8 mouse cellular contexts compared by ENCODE assay signal in the genomic region with DNA sequence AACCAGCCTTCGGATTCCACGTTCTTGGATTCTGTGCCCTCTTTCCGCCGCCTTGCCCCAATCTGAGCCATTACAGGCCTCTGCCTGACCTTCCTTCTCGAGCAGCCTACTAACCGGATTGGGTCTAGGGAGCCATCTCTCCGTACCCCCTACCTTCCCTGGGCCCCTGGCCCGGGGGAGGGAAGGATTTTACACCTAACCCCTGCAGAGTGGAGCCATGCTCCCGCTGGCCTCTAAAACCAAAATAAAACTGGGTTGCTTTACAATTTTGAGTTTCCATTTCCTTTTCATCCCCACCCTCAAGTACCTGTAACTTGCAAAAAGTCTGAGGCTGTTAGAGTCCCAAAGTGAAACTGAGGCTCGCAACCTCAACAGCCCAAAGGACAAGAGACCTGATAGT. TPM values are rescaled to one million over a fixed set of nuclear protein-coding genes. Genes with fewer than 3 reads are reported as not detected.
A peak's percentile ranks its signal among the peaks of the same experiment; 100 is the strongest.
DNase-seq lines count a peak whose midpoint lies in the region; ATAC-seq and TF ChIP-seq lines count a peak whose summit lies in the region.

No protein-coding gene starts in this region.

- H3K4me1 ChIP-seq in cerebellum, adult 2 months (ENCODE audit: control insufficient read depth, insufficient read depth, low read length): peaks cover 5% of the 10 kb centered on the region; the same call in 1 of the 2 replicates
- H3K4me1 ChIP-seq in thymus, adult 2 months (replicated peaks; ENCODE audit: control insufficient read depth, insufficient read depth, low read length): peaks cover 17% of the 10 kb centered on the region
- H3K4me1 ChIP-seq in liver, embryonic 13.5 days (replicated peaks): peaks cover 86% of the 10 kb centered on the region

- TF ChIP-seq POLR2A in cerebellum, adult 2 months (IDR thresholded peaks at IDR 0.05; ENCODE audit: borderline replicate concordance, insufficient read depth, low read length): no peak
- TF ChIP-seq POLR2A in thymus, adult 2 months (IDR thresholded peaks at IDR 0.05; ENCODE audit: control insufficient read depth, extremely low read depth, insufficient read depth, low read length, poor library complexity): no peak

- no peaks in the 10 kb centered on the region for H3K27me3 ChIP-seq in cerebellum, adult 2 months (ENCODE audit: control insufficient read depth, insufficient read depth, low read length)
- H3K27me3 ChIP-seq in thymus, adult 2 months (ENCODE audit: control insufficient read depth, insufficient read depth, low read length): no peaks in the 10 kb centered on the region; the same call in 1 of the 2 replicates
- H3K27me3 ChIP-seq in liver, embryonic 13.5 days: no peaks in the 10 kb centered on the region

- peak overlapping the region; percentile 73 for H3K27ac ChIP-seq in cerebellum, adult 2 months (ENCODE audit: insufficient read depth, low read length)
- no peak overlapping the region for H3K27ac ChIP-seq in thymus, adult 2 months (ENCODE audit: control insufficient read depth, insufficient read depth, low read length)
- H3K27ac ChIP-seq in liver, embryonic 13.5 days: peak overlapping the region; percentile 96

- peak overlapping the region; percentile 98 for H3K9ac ChIP-seq in liver, embryonic 13.5 days

- no peak for DNase-seq in cerebellum, adult 2 months
- DNase-seq in cerebellum, postnatal 4 days (ENCODE audit: low spot score in 2 of 2): no peak
- no peak for DNase-seq in thymus, adult 2 months
- DNase-seq in thymus, postnatal 25 days: no peak
- DNase-seq in liver, embryonic 13.5 days: no peak
- DNase-seq in Muller cell, postnatal 12 days (ENCODE audit: inconsistent ontology term): no peak
- DNase-seq in urinary bladder, adult 2 months (ENCODE audit: low spot score): no peak
- DNase-seq in left cerebral cortex, postnatal 4 days: no peak

- TF ChIP-seq CTCF in cerebellum, adult 2 months (IDR thresholded peaks at IDR 0.05; ENCODE audit: borderline replicate concordance, insufficient read depth, low read depth, low read length): no peak
- no peak for TF ChIP-seq CTCF in thymus, adult 2 months (IDR thresholded peaks at IDR 0.05; ENCODE audit: borderline replicate concordance, control insufficient read depth, extremely low read depth, insufficient read depth, low read length, poor library complexity)

- WGBS in cerebellum, adult 2 months: 30% methylated on average over 10 of the region's 10 CpGs
- WGBS in thymus, adult 2 months: 42% methylated on average over 10 of the region's 10 CpGs
- 10% methylated on average over 10 of the region's 10 CpGs for WGBS in liver, embryonic 13.5 days (ENCODE audit: insufficient replicate concordance)

- H3K4me3 ChIP-seq in cerebellum, adult 2 months (replicated peaks; ENCODE audit: insufficient read depth, low read depth, low read length): peak overlapping the region; percentile 73
- H3K4me3 ChIP-seq in thymus, adult 2 months (ENCODE audit: control insufficient read depth, insufficient read depth, low read length): peak overlapping the region; percentile 51
- peak overlapping the region; percentile 94 for H3K4me3 ChIP-seq in liver, embryonic 13.5 days (replicated peaks)

- intact Hi-C loops in left cerebral cortex, postnatal 4 days (cut with DNase I): no loop called here

- peak overlapping the region; percentile 91 for H3K4me2 ChIP-seq in liver, embryonic 13.5 days

- no peaks in the 10 kb centered on the region for H3K36me3 ChIP-seq in thymus, adult 2 months (ENCODE audit: control insufficient read depth, insufficient read depth, low read length)
- peaks cover 8% of the 10 kb centered on the region; the same call in 1 of the 2 replicates for H3K36me3 ChIP-seq in liver, embryonic 13.5 days

- no peaks in the 10 kb centered on the region for H3K9me3 ChIP-seq in liver, embryonic 13.5 days (replicated peaks)

- no peak for ATAC-seq in liver, embryonic 13.5 days (ENCODE audit: low read depth)

RNA-seq across cellular contexts. Expression of a gene that starts 1.2 kb away (rescaled TPM):
- 9.3 and 12.5 TPM in 2 replicates for polyA plus RNA-seq in cerebellum, adult 2 months (2012; rRNA removed)
- 6.5 and 9.2 TPM in 2 replicates for polyA plus RNA-seq in thymus, adult 2 months (2012; rRNA removed)
- 124 and 128 TPM in 2 replicates for polyA plus RNA-seq in liver, embryonic 13.5 days (2015; fragmentation: Nextera tagmentation; extraction: Ambion mirVana)
- 7.3 and 9.1 TPM in 2 replicates for polyA plus RNA-seq in urinary bladder, adult 2 months (2012; rRNA removed)
- total RNA-seq in left cerebral cortex, postnatal 4 days (2021): 1 to 10 TPM; 2.9 to 3.5 TPM
